Mouse (Mus musculus) megakaryocyte, embryonic 14.5 days (primary cell): Measurements from ENCODE around the gene Rhou.

Source experiments
- FLI1 ChIP-seq: IDR thresholded peaks from 2 replicates; pipeline ENCODE4 v1.6.1; 2012; ENCODE audit warnings: low read length, inconsistent platforms, mixed read lengths
- GATA1 ChIP-seq: IDR thresholded peaks from 3 replicates; pipeline ENCODE4 v1.6.1; 2012; ENCODE audit warnings: mixed read lengths, low read length, inconsistent platforms, borderline replicate concordance

DNA sequence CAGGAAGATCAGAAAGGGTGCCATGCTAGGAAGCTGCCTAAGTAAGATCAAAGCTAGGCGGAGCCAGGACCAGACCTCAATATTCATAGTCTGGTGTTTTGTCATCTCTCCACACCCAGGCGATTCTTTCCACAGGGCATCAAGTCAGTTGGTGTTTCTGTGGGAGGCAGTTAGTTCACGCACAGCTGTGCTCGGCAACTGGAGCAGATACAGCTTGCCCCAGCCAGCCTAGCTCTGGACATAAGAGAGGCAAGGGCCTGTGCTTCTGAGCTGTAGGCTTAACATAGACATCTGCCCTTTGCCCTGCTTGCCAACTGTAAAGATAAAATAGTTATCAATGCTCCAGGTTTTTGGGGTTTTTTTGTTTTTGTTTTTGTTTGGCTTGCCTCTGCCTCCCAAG lies 21.5 kb upstream of the Rhou start:
- TF ChIP-seq GATA1 (no peak), FLI1 (no peak)
